Mouse (Mus musculus) heart, adult 9 months (tissue): ENCODE data around the gene Xpc.

Source experiments
- DNase-seq, 2 experiments: peaks; one replicate each; pipeline ENCODE4 v3.0.0; 2022; ENCODE audit warnings: low spot score in 2 of 2

Xpc gene

GRCm38 (mm10) chr6:91515545-91516449 lies at the start of gene Xpc, which contains the start of gene Lsm3:
Gene Xpc (minus strand): TSS chr6:91515888.
Gene Lsm3 (plus strand): TSS chr6:91515928.
- DNase-seq = peak; percentile 97 to 98

GRCm38 (mm10) chr6:91563031-91563430 lies 47.3 kb upstream of the Xpc start:
- peak in 1 of 2 experiments; percentile 21 for DNase-seq

GRCm38 (mm10) chr6:91560186-91560585 lies 44.5 kb upstream of the Xpc start:
- no peak for DNase-seq

GRCm38 (mm10) chr6:91559371-91559770 lies 43.7 kb upstream of the Xpc start:
- no peak for DNase-seq

GRCm38 (mm10) chr6:91558565-91558964 lies 42.9 kb upstream of the Xpc start:
- no peak for DNase-seq

- no peak for DNase-seq
Observed at GRCm38 (mm10) chr6:91552693-91553092, 37.0 kb upstream of the Xpc start.

GRCm38 (mm10) chr6:91551671-91552070 lies 36.0 kb upstream of the Xpc start:
- DNase-seq = no peak

GRCm38 (mm10) chr6:91549621-91550020 lies 33.9 kb upstream of the Xpc start:
- no peak for DNase-seq

- DNase-seq = no peak
Observed at GRCm38 (mm10) chr6:91547313-91547712, 31.6 kb upstream of the Xpc start.

GRCm38 (mm10) chr6:91546241-91546884 lies 30.7 kb upstream of the Xpc start:
- DNase-seq = peak; percentile 80 to 81

GRCm38 (mm10) chr6:91543056-91543455 lies 27.4 kb upstream of the Xpc start:
- no peak for DNase-seq

- no peak for DNase-seq
Observed at GRCm38 (mm10) chr6:91541276-91541675, 25.6 kb upstream of the Xpc start.

GRCm38 (mm10) chr6:91536047-91536765 lies 20.5 kb upstream of the Xpc start:
- no peak for DNase-seq

GRCm38 (mm10) chr6:91535231-91535630 lies 19.5 kb upstream of the Xpc start:
- no peak for DNase-seq

- DNase-seq = no peak
Observed at GRCm38 (mm10) chr6:91534268-91534667, 18.6 kb upstream of the Xpc start.

GRCm38 (mm10) chr6:91533771-91534170 lies 18.1 kb upstream of the Xpc start:
- DNase-seq = no peak

GRCm38 (mm10) chr6:91533359-91533758 lies 17.7 kb upstream of the Xpc start:
- no peak for DNase-seq

GRCm38 (mm10) chr6:91532661-91533060 lies 17.0 kb upstream of the Xpc start:
- no peak for DNase-seq

GRCm38 (mm10) chr6:91531276-91531675 lies 15.6 kb upstream of the Xpc start:
- peak; percentile 36 to 61 for DNase-seq

- DNase-seq = no peak
Observed at GRCm38 (mm10) chr6:91530673-91531072, 15.0 kb upstream of the Xpc start.

GRCm38 (mm10) chr6:91528265-91528664 lies 12.6 kb upstream of the Xpc start:
- peak; percentile 80 to 84 for DNase-seq

GRCm38 (mm10) chr6:91527227-91527860 lies 11.7 kb upstream of the Xpc start:
- DNase-seq = peak in 1 of 2 experiments; percentile 36
